Mouse (Mus musculus): Measurements from ENCODE around the gene Zfp146.

DNA sequence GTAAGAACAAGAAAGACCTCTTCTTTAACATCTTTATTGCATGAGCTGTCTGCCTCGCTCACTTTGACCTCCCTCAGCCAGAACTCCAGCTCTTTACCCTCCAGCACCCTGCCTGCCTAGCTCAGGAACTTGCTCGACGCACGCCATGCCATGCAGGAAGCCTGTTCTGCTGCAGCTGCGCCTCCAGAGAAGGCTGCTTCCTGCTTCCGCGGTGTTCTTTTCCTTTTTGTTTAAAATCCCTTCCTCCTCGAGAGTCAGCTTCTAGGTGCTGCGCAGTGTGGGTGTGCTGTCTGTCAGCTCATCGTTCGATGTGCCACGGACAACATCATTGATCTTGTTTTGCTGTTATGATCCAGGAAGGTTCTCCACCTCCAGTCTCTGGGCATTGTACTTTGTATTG is 6.9 kb upstream of the Zfp146 start:
- TF ChIP-seq CTCF (IDR thresholded peaks at IDR 0.05; ENCODE audit: low read depth, low read length), result no peak
- TF ChIP-seq POLR2A (IDR thresholded peaks at IDR 0.05; ENCODE audit: borderline replicate concordance, low read depth, low read length), result no peak

Measured in bone marrow macrophage, adult 2 months (primary cell).